Mouse (Mus musculus) cortical plate, adult 2 months (tissue): Measurements from ENCODE around the gene Zbtb16.

Experiments used
- CTCF ChIP-seq: fragments of 200-500 bp; IDR thresholded peaks from 2 replicates; pipeline ENCODE4 v1.5.1; 2011; ENCODE audit warnings: mild to moderate bottlenecking, control low read depth, low read length; ENCODE audit not compliant: insufficient read depth; ENCODE audit errors: extremely low read depth
- POLR2A ChIP-seq: fragments of 200-500 bp; IDR thresholded peaks from 2 replicates; pipeline ENCODE4 v1.6.1; 2011; ENCODE audit warnings: mild to moderate bottlenecking, low read length, control low read depth; ENCODE audit not compliant: insufficient read depth; ENCODE audit errors: extremely low read depth

DNA sequence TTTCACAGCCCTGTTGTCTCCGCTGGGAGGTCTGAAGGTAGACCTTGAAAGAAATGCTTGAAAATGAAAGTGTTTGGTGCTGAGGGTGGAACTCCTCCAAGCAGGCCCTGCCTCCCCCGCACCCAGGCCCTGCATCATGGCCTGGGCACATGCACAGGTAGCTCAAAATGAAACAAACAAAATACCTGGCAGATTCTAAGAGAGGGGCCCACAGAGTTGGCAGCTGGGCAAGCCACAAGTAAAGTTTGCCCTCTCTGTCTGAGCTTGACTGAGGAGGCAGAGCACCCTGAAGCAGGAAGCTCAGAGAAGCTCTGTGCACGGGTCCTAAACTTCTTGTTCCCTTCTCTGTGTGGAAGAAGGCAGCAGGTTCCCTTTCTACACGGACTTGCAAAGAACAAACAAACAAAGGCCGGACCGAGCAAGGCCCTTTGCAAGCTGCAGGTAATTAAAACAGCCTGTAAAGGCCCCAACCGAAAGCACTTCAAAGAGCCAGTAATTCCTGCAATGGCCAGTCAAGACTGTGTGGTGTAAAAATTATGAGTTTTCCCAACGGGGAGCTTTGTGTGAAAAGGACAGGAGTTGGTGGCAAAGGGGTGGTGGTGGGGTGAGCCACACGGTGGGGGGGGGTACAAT lies 80.5 kb downstream of the Zbtb16 start:
- no peak for TF ChIP-seq CTCF
- no peak for TF ChIP-seq POLR2A
